Mouse (Mus musculus) heart, adult 2 months (tissue): ENCODE data around the gene Ubl4b. TPM values are rescaled to one million over a fixed set of nuclear protein-coding genes. Genes with fewer than 3 reads are reported as not detected.
A peak's percentile ranks its signal among the peaks of the same experiment; 100 is the strongest.

Experiments used
- DNase-seq, 2 experiments: peaks; one replicate each; pipeline ENCODE4 v3.0.0; 2021
- H3K27ac ChIP-seq: fragments of 200-600 bp; 2 replicates; pipeline ENCODE4 v1.8.1; 2022
- H3K27me3 ChIP-seq: fragments of 200-500 bp; 2 replicates; pipeline ENCODE4 v1.6.1; 2012; ENCODE audit warnings: mild to moderate bottlenecking, low read length, inconsistent platforms, mixed read lengths; ENCODE audit not compliant: control insufficient read depth, insufficient read depth
- H3K36me3 ChIP-seq: fragments of 200-500 bp; 2 replicates; pipeline ENCODE4 v1.6.1; 2012; ENCODE audit warnings: low read length, inconsistent platforms; ENCODE audit not compliant: control insufficient read depth, insufficient read depth
- H3K4me1 ChIP-seq: fragments of 200-500 bp; 2 replicates; pipeline ENCODE4 v1.6.1; 2011; ENCODE audit warnings: low read length; ENCODE audit not compliant: control insufficient read depth, insufficient read depth
- H3K4me3 ChIP-seq: fragments of 200-600 bp; 2 replicates; pipeline ENCODE4 v1.8.1; 2022
- H3K79me2 ChIP-seq: fragments of 200-500 bp; replicated peaks from 2 replicates; pipeline ENCODE4 v1.6.1; 2012; ENCODE audit warnings: mild to moderate bottlenecking, inconsistent platforms, low read length, moderate library complexity, mixed read lengths; ENCODE audit not compliant: control insufficient read depth, insufficient read depth
- H3K9ac ChIP-seq: fragments of 200-500 bp; 2 replicates; pipeline ENCODE4 v1.6.1; 2012; ENCODE audit warnings: low read depth, mild to moderate bottlenecking, control low read depth, inconsistent platforms, low read length, mixed read lengths
- CTCF ChIP-seq: fragments of 200-600 bp; IDR thresholded peaks from 2 replicates; pipeline ENCODE4 v1.8.1; 2022; ENCODE audit warnings: antibody characterized with exemption, mild to moderate bottlenecking, moderate library complexity
- EP300 ChIP-seq: fragments of 200-500 bp; IDR thresholded peaks from 2 replicates; pipeline ENCODE4 v1.6.1; 2011; ENCODE audit warnings: low read depth, low read length, control low read depth; ENCODE audit not compliant: insufficient read depth
- POLR2A ChIP-seq: fragments of 200-500 bp; IDR thresholded peaks from 2 replicates; pipeline ENCODE4 v1.6.1; 2011; ENCODE audit warnings: mild to moderate bottlenecking, low read depth, low read length, control low read depth; ENCODE audit not compliant: insufficient read depth
- WGBS: fragments of 180-500 bp; shearing (Covaris S2); methylation state at CpG from one replicate; pipeline ENCODE4 v1.1.7; 2018; 5-methylcytosine and 5-hydroxymethylcytosine counted together
- intact Hi-C: fragments of 180-260 bp; cut with DNase I; formaldehyde crosslinking; loops from one replicate; pipeline ENCODE4 v1.15.1; 2025
- polyA plus RNA-seq: library from polyadenylated mRNA; depleted of rRNA; stranded (reverse); fragments of >200 nt; gene quantifications from 2 replicates; pipeline ENCODE4 v1.2.3, GENCODE M21; 2012; rRNA removed
- total RNA-seq, 2 experiments: library from RNA; stranded (reverse); gene quantifications; 2 replicates each; pipeline ENCODE4 v1.2.3; 2021

Gene Ubl4b
- total and polyA plus RNA-seq, 3 experiments = not detected

DNA sequence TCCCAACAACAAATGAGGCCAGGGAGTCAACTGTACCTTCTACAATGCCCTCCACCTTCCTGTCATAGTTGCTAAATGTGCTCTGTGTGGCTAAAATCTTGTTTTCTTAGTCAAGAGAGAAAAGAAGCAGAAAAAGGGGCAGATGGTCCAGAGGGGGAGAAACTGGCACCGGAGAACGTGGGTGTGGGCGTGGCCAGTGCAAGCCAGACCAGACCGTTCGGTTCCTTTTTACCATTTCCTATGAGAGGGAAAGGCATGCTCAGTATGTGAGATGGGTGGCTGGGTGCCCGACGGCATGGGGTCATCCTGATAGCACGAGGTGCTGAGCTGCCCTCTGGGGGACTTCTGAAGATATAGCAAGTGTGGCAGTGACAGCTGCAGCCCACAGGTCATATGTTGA lies 46.2 kb downstream of the Ubl4b start:
- H3K27me3 ChIP-seq = no peaks in the 10 kb centered on the region
- H3K27ac ChIP-seq = no peak overlapping the region
- TF ChIP-seq EP300 (no peak), CTCF (peak; percentile 33), POLR2A (no peak)
- no peak for DNase-seq
- intact Hi-C loops = no loop called here
- WGBS = 60% methylated on average over 8 of the region's 8 CpGs
- no peak overlapping the region for H3K4me3 ChIP-seq
- no peak overlapping the region for H3K9ac ChIP-seq
- H3K4me1 ChIP-seq = peaks cover 3% of the 10 kb centered on the region; the same call in 1 of the 2 replicates
- no peaks in the 10 kb centered on the region for H3K36me3 ChIP-seq
- H3K79me2 ChIP-seq = no peaks in the 10 kb centered on the region

DNA sequence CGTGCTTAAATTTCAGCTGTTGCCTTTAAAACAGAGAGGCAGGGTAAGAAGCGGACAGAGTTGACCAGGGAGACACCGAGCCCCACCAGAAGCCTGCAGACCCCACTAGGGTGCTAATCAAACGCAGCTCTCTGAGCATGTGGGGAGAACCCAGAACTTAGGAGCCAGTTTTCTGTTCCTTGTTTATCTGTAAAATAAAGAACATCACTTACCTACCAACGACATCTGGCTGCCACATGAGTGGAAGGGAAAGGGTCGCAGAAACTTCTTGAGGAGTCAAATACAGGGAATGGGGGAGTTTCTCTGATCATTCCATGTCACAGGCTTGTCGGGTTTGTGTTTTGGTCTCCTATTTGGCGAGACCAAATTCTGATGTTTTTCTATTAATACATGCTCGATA lies 46.9 kb downstream of the Ubl4b start:
- Histone ChIP-seq H3K9ac (no peak overlapping the region), H3K4me3 (no peak overlapping the region), H3K27me3 (no peaks in the 10 kb centered on the region), H3K4me1 (peaks cover 3% of the 10 kb centered on the region; the same call in 1 of the 2 replicates), H3K36me3 (no peaks in the 10 kb centered on the region), H3K27ac (no peak overlapping the region), H3K79me2 (no peaks in the 10 kb centered on the region)
- DNase-seq = no peak
- intact Hi-C loops = no loop called here
- WGBS = 83% methylated on average over 9 of the region's 9 CpGs
- TF ChIP-seq POLR2A (no peak), CTCF (no peak), EP300 (no peak)

DNA sequence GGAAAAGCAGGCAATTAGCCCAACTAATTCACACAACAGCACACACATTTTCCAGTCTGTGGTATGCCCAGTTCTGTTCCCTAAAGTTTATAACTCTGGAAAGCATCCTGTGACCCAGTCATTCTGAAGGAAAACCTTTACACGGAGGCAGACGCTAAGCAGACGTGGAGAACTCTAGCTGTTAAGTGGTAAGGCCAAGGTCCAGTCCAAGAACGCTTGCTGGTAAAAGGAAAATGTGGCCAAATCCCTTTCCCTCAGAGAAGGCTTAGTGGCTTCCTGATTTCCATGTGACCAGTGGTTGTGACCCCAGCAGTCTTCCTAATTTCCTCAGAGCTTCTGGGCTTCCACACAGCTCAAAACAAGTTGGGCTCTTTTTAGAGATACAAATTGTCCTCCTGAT lies 48.3 kb downstream of the Ubl4b start:
- 41% methylated on average over 4 of the region's 4 CpGs for WGBS
- Histone ChIP-seq H3K27ac (no peak overlapping the region; the same call in 1 of the 2 replicates), H3K4me1 (peaks cover 3% of the 10 kb centered on the region; the same call in 1 of the 2 replicates), H3K79me2 (no peaks in the 10 kb centered on the region), H3K36me3 (no peaks in the 10 kb centered on the region), H3K9ac (no peak overlapping the region), H3K27me3 (no peaks in the 10 kb centered on the region), H3K4me3 (no peak overlapping the region)
- intact Hi-C loops = no loop called here
- no peak for DNase-seq
- TF ChIP-seq POLR2A (no peak), CTCF (no peak), EP300 (no peak)

- 59% methylated on average over 4 of the region's 4 CpGs for WGBS
- intact Hi-C loops = no loop called here
- Histone ChIP-seq H3K4me1 (peaks cover 4% of the 10 kb centered on the region; the same call in 1 of the 2 replicates), H3K79me2 (no peaks in the 10 kb centered on the region), H3K27ac (no peak overlapping the region; the same call in 1 of the 2 replicates), H3K4me3 (no peak overlapping the region), H3K9ac (no peak overlapping the region), H3K27me3 (no peaks in the 10 kb centered on the region), H3K36me3 (no peaks in the 10 kb centered on the region)
- DNase-seq = no peak
- TF ChIP-seq POLR2A (no peak), EP300 (no peak), CTCF (no peak)
These were observed 49.2 kb downstream of the Ubl4b start for GRCm38 (mm10) chr3:107505464-107506367.

DNA sequence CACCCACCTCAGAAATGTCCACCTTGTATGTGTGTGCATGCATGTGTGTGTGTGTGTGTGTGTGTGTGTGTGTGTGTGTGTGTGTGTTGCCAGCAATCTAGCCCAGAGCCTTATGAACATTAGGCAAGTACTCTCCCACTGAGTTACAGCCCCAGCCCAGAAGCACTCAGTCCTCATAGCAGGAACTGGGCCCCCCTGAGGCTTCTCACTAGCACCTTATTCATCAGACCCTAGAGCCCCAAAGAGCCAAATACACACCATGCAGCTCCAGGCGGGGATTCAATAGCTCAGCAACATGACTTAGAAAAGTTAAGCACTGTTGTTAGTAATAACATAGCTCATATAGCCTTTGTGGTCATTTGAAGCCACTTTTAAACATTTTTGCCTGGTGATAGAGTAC lies 50.3 kb downstream of the Ubl4b start:
- H3K9ac ChIP-seq = no peak overlapping the region
- no peak overlapping the region for H3K27ac ChIP-seq
- H3K27me3 ChIP-seq = no peaks in the 10 kb centered on the region
- WGBS = 88% methylated on average over 1 of the region's 1 CpGs
- intact Hi-C loops = no loop called here
- no peaks in the 10 kb centered on the region for H3K79me2 ChIP-seq
- no peak for DNase-seq
- no peak for TF ChIP-seq CTCF
- TF ChIP-seq POLR2A = no peak
- no peak for TF ChIP-seq EP300
- peaks cover 4% of the 10 kb centered on the region; the same call in 1 of the 2 replicates for H3K4me1 ChIP-seq
- H3K4me3 ChIP-seq = no peak overlapping the region
- H3K36me3 ChIP-seq = no peaks in the 10 kb centered on the region

GRCm38 (mm10) chr3:107503716-107504115 lies 51.2 kb downstream of the Ubl4b start:
- Histone ChIP-seq H3K79me2 (no peaks in the 10 kb centered on the region), H3K27me3 (no peaks in the 10 kb centered on the region), H3K4me3 (no peak overlapping the region), H3K4me1 (peaks cover 4% of the 10 kb centered on the region; the same call in 1 of the 2 replicates), H3K9ac (no peak overlapping the region), H3K36me3 (no peaks in the 10 kb centered on the region), H3K27ac (no peak overlapping the region)
- 94% methylated on average over 2 of the region's 2 CpGs for WGBS
- intact Hi-C loops = no loop called here
- DNase-seq = no peak
- TF ChIP-seq POLR2A = no peak
- TF ChIP-seq CTCF = no peak
- no peak for TF ChIP-seq EP300

Other genes with a start within 250 kb of the Ubl4b start
- gene Rbm15, start 221.4 kb downstream of the Ubl4b start, total RNA-seq = 10 to 100 TPM; 22.7 to 24.5 TPM
- 3.6 and 7.0 TPM in 2 replicates for gene Rbm15, start 221.4 kb downstream of the Ubl4b start, polyA plus RNA-seq
- under 1 TPM; 0.10 to 0.18 TPM for gene Kcnc4, start 95.5 kb downstream of the Ubl4b start, total RNA-seq
- 0.51 and 0.94 TPM in 2 replicates for gene Kcnc4, start 95.5 kb downstream of the Ubl4b start, polyA plus RNA-seq
- 1 to 10 TPM; 2.1 to 2.8 TPM for gene Slc6a17, start 37.1 kb downstream of the Ubl4b start, total RNA-seq
- 2.3 and 3.9 TPM in 2 replicates for gene Slc6a17, start 37.1 kb downstream of the Ubl4b start, polyA plus RNA-seq
- not detected for gene Alx3, start 40.0 kb upstream of the Ubl4b start, total RNA-seq
- not detected in 2 replicates for gene Alx3, start 40.0 kb upstream of the Ubl4b start, polyA plus RNA-seq
- not detected for gene Gm10961, start 76.2 kb upstream of the Ubl4b start, total RNA-seq
- not detected in 2 replicates for gene Gm10961, start 76.2 kb upstream of the Ubl4b start, polyA plus RNA-seq
- gene Strip1, start 76.6 kb upstream of the Ubl4b start, total RNA-seq = 10 to 100 TPM; 19.9 to 21.2 TPM
- 35.1 and 46.6 TPM in 2 replicates for gene Strip1, start 76.6 kb upstream of the Ubl4b start, polyA plus RNA-seq
- 10 to 100 TPM; 76.5 to 82.3 TPM for gene Ahcyl1, start 141.5 kb upstream of the Ubl4b start, total RNA-seq
- gene Ahcyl1, start 141.5 kb upstream of the Ubl4b start, polyA plus RNA-seq = 50.9 and 94.6 TPM in 2 replicates
- gene Csf1, start 205.4 kb upstream of the Ubl4b start, total RNA-seq = 10 to 100 TPM; 30.0 to 41.7 TPM
- gene Csf1, start 205.4 kb upstream of the Ubl4b start, polyA plus RNA-seq = 32.9 and 44.0 TPM in 2 replicates